ENCODE assay signal across 15 mouse cellular contexts in the genomic region with DNA sequence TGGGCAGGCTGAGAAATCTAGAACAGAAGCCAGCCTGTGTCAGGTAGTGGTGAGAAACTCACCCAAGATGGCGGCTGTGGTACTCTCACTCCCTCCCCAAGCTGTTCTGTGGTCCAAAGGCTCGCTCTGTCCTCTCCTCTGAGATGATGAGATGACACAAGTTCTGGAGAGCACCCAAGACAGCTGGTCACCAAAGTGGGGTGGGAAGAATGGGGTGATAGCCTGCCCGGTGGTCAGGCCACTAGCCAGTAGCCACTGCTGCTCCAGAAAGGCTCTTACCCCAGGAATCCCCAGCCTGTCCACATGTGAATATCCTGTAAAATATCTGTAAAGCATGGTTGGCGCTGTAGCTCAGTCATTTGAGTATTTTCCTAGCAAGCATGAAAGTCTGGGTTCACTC. TPM values are rescaled to one million over a fixed set of nuclear protein-coding genes. Genes with fewer than 3 reads are reported as not detected.
"Had no signal": no experiment of that assay in that cellular context is flagged by ENCODE, and none has a peak within 500 bp of the region (broad histone marks: within the 10 kb centered on the region; RNA-seq: fewer than 3 reads in every experiment).

No protein-coding gene starts in this region.

- H3K27me3 ChIP-seq: limb, embryonic 13.5 days; neural tube, embryonic 15.5 days; stomach, embryonic 15.5 days had no signal

- H3K4me3 ChIP-seq: limb, embryonic 13.5 days; midbrain, embryonic 10.5 days; myocyte; neural tube, embryonic 15.5 days; stomach, embryonic 15.5 days had no signal

- DNase-seq: kidney, adult 9 months; kidney, postnatal 10 days; kidney, postnatal 4 days; left cerebral cortex, postnatal 4 days; lung, adult 18-20 months; lung, postnatal 4 days; midbrain, embryonic 14.5 days; thymus, postnatal 4 days had no signal

- H3K27ac ChIP-seq: limb, embryonic 13.5 days; liver, embryonic 14.5 days; midbrain, embryonic 10.5 days; neural tube, embryonic 15.5 days; stomach, embryonic 15.5 days had no signal

RNA-seq across cellular contexts. Expression of a gene that starts 44.2 kb away (rescaled TPM):
- polyA plus RNA-seq: inflammation-experienced regulatory T-cells, adult 6 months had no signal
